Comparison of ENCODE assay signal across 13 mouse cellular contexts in the genomic region with DNA sequence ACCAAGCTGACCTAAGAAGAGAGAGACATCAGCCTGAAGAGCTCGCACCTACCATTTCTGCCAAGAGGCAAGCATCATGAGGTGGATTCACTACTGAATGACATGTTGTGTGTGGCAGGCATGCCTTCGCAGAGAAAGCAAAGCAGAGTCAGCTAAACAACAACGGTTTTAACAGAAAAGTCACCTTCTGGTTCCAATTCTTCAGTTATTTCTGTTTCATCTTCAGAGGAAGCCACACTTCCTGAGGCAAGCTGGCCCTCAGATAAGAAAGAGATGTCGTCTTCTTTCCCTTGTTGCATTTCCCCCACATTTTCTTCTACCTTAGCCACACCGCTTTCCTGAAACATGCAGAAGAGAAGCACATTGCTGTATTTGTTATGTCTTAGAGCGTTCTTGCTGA.
"Had no signal": no experiment of that assay in that cellular context is flagged by ENCODE, and none has a peak within 500 bp of the region (broad histone marks: within the 10 kb centered on the region; RNA-seq: fewer than 3 reads in every experiment).

No protein-coding gene starts in this region.

- H3K4me3 ChIP-seq: limb, embryonic 15.5 days; liver, embryonic 12.5 days; midbrain, embryonic 13.5 days; myocyte; neural tube, embryonic 12.5 days had no signal

- H3K4me1 ChIP-seq: limb, embryonic 15.5 days; midbrain, embryonic 13.5 days; neural tube, embryonic 12.5 days had no signal

- ATAC-seq: intestine, embryonic 16.5 days; liver, embryonic 12.5 days; midbrain, embryonic 13.5 days had no signal

- DNase-seq: kidney, adult 2 months; kidney, postnatal 25 days; layer of hippocampus, adult 9-11 months; layer of hippocampus, postnatal 36 days; lung, embryonic 14.5 days; lung, postnatal 10 days; lung, postnatal 4 days had no signal

- H3K9me3 ChIP-seq: limb, embryonic 15.5 days; liver, embryonic 12.5 days; midbrain, embryonic 13.5 days; neural tube, embryonic 12.5 days had no signal

- H3K27me3 ChIP-seq: limb, embryonic 15.5 days; liver, embryonic 12.5 days; midbrain, embryonic 13.5 days; neural tube, embryonic 12.5 days had no signal
